Mouse (Mus musculus) testis, adult 2 months (tissue): ENCODE data around the gene Gm2a.

Experiments used
- CTCF ChIP-seq: fragments of 200-500 bp; IDR thresholded peaks from 2 replicates; pipeline ENCODE4 v1.5.1; 2012; ENCODE audit warnings: low read depth, mild to moderate bottlenecking, inconsistent platforms, low read length, moderate library complexity; ENCODE audit not compliant: control insufficient read depth, insufficient read depth, insufficient replicate concordance
- POLR2A ChIP-seq: fragments of 200-500 bp; IDR thresholded peaks from 2 replicates; pipeline ENCODE4 v1.6.1; 2012; ENCODE audit warnings: low read depth, mild to moderate bottlenecking, inconsistent platforms, low read length, moderate library complexity; ENCODE audit not compliant: control insufficient read depth

DNA sequence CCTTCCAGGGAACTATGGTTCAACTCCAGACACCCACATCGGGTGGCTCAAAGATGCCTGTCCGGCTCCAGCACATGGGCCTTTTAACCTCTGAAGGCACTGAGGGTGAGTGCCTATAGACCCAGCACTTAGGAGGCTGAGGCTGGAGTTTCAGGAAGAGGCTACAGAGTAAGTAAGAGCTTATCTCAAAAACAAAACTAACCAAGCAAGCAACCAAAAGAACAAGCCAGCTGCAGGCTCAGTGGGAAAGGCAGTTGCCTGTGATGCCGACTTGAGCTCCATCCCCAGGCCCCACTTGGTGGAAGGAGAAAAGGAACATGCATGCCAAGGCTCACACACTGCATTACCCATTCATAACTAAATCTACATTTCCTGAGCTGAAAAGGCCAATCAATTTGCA is 19.4 kb upstream of the Gm2a start:
- no peak for TF ChIP-seq POLR2A
- no peak for TF ChIP-seq CTCF
